In genomic region chr17:22363895-22364294, GRCm38 (mm10) we compare ENCODE assay signal across 15 mouse cellular contexts.
"Had no signal": no experiment of that assay in that cellular context is flagged by ENCODE, and none has a peak within 500 bp of the region (broad histone marks: within the 10 kb centered on the region; RNA-seq: fewer than 3 reads in every experiment).

No protein-coding gene starts in this region.

- H3K4me3 ChIP-seq: neural tube, embryonic 15.5 days; stomach, embryonic 15.5 days had no signal

- H3K9me3 ChIP-seq: stomach, embryonic 15.5 days had no signal

- DNase-seq: retina, postnatal 1 day; right cerebral cortex, adult 18-20 months; right cerebral cortex, postnatal 14 days; right cerebral cortex, postnatal 25 days; right cerebral cortex, postnatal 4 days; spleen, adult 18-20 months; thymus, adult 18-20 months; thymus, adult 2 months; thymus, postnatal 14 days; thymus, postnatal 25 days; thymus, postnatal 36 days; thymus, postnatal 4 days had no signal

- H3K4me2 ChIP-seq: neural tube, embryonic 15.5 days; stomach, embryonic 15.5 days had no signal

- H3K9ac ChIP-seq: neural tube, embryonic 15.5 days; stomach, embryonic 15.5 days had no signal

- H3K27ac ChIP-seq: neural tube, embryonic 15.5 days; stomach, embryonic 15.5 days; stomach, postnatal 0 days had no signal

- H3K27me3 ChIP-seq: neural tube, embryonic 15.5 days; stomach, embryonic 15.5 days had no signal
